Mouse (Mus musculus) CD4-positive, CD25-positive, alpha-beta regulatory T cell, adult 2 months (primary cell): ENCODE data around the gene Setdb1.
A peak's percentile ranks its signal among the peaks of the same experiment; 100 is the strongest.
"Not testable (repeated sequence)": the region's sequence is repeated elsewhere in the genome, so short reads cannot be mapped to it uniquely, and the experiment has no call there.

Source experiments
- DNase-seq: peaks from one replicate; pipeline ENCODE4 v3.0.0-alpha.2; 2012; ENCODE audit warnings: low read depth, low spot score

The Setdb1 gene

GRCm38 (mm10) chr3:95356701-95357449 lies at the start of gene Setdb1:
Gene Setdb1 (minus strand): TSS chr3:95357202.
- DNase-seq, result peak; percentile 94

- DNase-seq, result no peak
Measured at GRCm38 (mm10) chr3:95402741-95403140, 45.7 kb upstream of the Setdb1 start, which contains the start of gene 4930558C23Rik. Gene 4930558C23Rik (minus strand): TSS chr3:95402841.

GRCm38 (mm10) chr3:95394385-95394784 lies 37.4 kb upstream of the Setdb1 start:
- peak; percentile 67 for DNase-seq

- peak; percentile 53 for DNase-seq
Measured at GRCm38 (mm10) chr3:95385401-95386075, 28.5 kb upstream of the Setdb1 start.

GRCm38 (mm10) chr3:95373208-95373607 lies 16.2 kb upstream of the Setdb1 start:
- no peak for DNase-seq

GRCm38 (mm10) chr3:95370101-95370500 lies 13.1 kb upstream of the Setdb1 start:
- no peak for DNase-seq

- not testable (repeated sequence) for DNase-seq
Measured at GRCm38 (mm10) chr3:95360276-95360675, 3.3 kb upstream of the Setdb1 start.

- no peak for DNase-seq
Measured at GRCm38 (mm10) chr3:95357746-95358145, 744 bp upstream of the Setdb1 start.

GRCm38 (mm10) chr3:95355911-95356544 lies 974 bp downstream of the Setdb1 start:
- not testable (repeated sequence) for DNase-seq

- peak; percentile 68 for DNase-seq
Measured at GRCm38 (mm10) chr3:95349491-95349890, 7.5 kb downstream of the Setdb1 start.

GRCm38 (mm10) chr3:95348343-95348742 lies 8.7 kb downstream of the Setdb1 start:
- not testable (repeated sequence) for DNase-seq

GRCm38 (mm10) chr3:95346454-95346853 lies 10.5 kb downstream of the Setdb1 start:
- DNase-seq, result no peak

- DNase-seq, result not testable (repeated sequence)
Measured at GRCm38 (mm10) chr3:95343356-95344000, 13.5 kb downstream of the Setdb1 start.

GRCm38 (mm10) chr3:95338251-95338650 lies 18.8 kb downstream of the Setdb1 start:
- DNase-seq, result no peak

- DNase-seq, result no peak
Measured at GRCm38 (mm10) chr3:95337345-95337744, 19.7 kb downstream of the Setdb1 start.

- DNase-seq, result no peak
Measured at GRCm38 (mm10) chr3:95331528-95331927, 25.5 kb downstream of the Setdb1 start.

- DNase-seq, result no peak
Measured at GRCm38 (mm10) chr3:95328803-95329404, 28.1 kb downstream of the Setdb1 start.

- no peak for DNase-seq
Measured at GRCm38 (mm10) chr3:95324454-95325144, 32.4 kb downstream of the Setdb1 start.

GRCm38 (mm10) chr3:95323429-95323828 lies 33.6 kb downstream of the Setdb1 start:
- no peak for DNase-seq

- DNase-seq, result no peak
Measured at GRCm38 (mm10) chr3:95319701-95320625, 37.0 kb downstream of the Setdb1 start.
